Mouse (Mus musculus) forebrain, embryonic 12.5 days (tissue): ENCODE data around the gene Gabrb2. TPM values are rescaled to one million over a fixed set of nuclear protein-coding genes. Genes with fewer than 3 reads are reported as not detected.

Experiments
- ATAC-seq: fragments of 200-750 bp; cut with Nextera tagmentation; 2 replicates; pipeline ENCODE4 v1.8.0; 2017; ENCODE audit warnings: moderate TSS enrichment; ENCODE audit not compliant: low FRiP score
- H3K27ac ChIP-seq: fragments of 300-500 bp; sonication (generic); 2 replicates; pipeline ENCODE4 v1.5.1; 2016; ENCODE audit warnings: mild to moderate bottlenecking
- H3K27me3 ChIP-seq: fragments of 300-500 bp; sonication (generic); 2 replicates; pipeline ENCODE4 v1.6.1; 2016; ENCODE audit warnings: mild to moderate bottlenecking
- H3K36me3 ChIP-seq: fragments of 300-500 bp; sonication (generic); replicated peaks from 2 replicates; pipeline ENCODE4 v1.6.1; 2016; ENCODE audit warnings: mild to moderate bottlenecking
- H3K4me1 ChIP-seq: fragments of 300-500 bp; sonication (generic); 2 replicates; pipeline ENCODE4 v1.6.1; 2016
- H3K4me2 ChIP-seq: fragments of 300-500 bp; sonication (generic); 2 replicates; pipeline ENCODE4 v1.6.1; 2016; ENCODE audit warnings: mild to moderate bottlenecking, moderate library complexity
- H3K4me3 ChIP-seq: fragments of 300-500 bp; sonication (generic); replicated peaks from 2 replicates; pipeline ENCODE4 v1.5.1; 2016; ENCODE audit warnings: mild to moderate bottlenecking
- H3K9ac ChIP-seq: fragments of 300-500 bp; sonication (generic); 2 replicates; pipeline ENCODE4 v1.6.1; 2016; ENCODE audit warnings: mild to moderate bottlenecking
- H3K9me3 ChIP-seq: fragments of 300-500 bp; sonication (generic); 2 replicates; pipeline ENCODE4 v1.6.1; 2016
- WGBS: fragments of 180-500 bp; shearing (Covaris S2); methylation state at CpG from one replicate; pipeline ENCODE4 v1.1.7; 2016; 5-methylcytosine and 5-hydroxymethylcytosine counted together
- polyA plus RNA-seq: library from polyadenylated mRNA; unstranded; fragments of >200 nt; fragmentation: Nextera tagmentation; extraction: Ambion mirVana; gene quantifications from 2 replicates; pipeline ENCODE4 v1.2.1, GENCODE M21; 2016

Gene Gabrb2
- polyA plus RNA-seq, 1 experiment from 2014 or later, result 10.6 TPM

- 79% methylated on average over 5 of the region's 5 CpGs for WGBS
- H3K9ac ChIP-seq, result no peak overlapping the region
- peaks cover 8% of the 10 kb centered on the region; the same call in 1 of the 2 replicates for H3K4me1 ChIP-seq
- H3K27ac ChIP-seq, result no peak overlapping the region
- no peaks in the 10 kb centered on the region for H3K36me3 ChIP-seq
- no peak for ATAC-seq
- no peak overlapping the region for H3K4me3 ChIP-seq
- H3K27me3 ChIP-seq, result no peaks in the 10 kb centered on the region
- H3K4me2 ChIP-seq, result no peak overlapping the region
- no peaks in the 10 kb centered on the region for H3K9me3 ChIP-seq
These were observed 146.5 kb downstream of the Gabrb2 start for GRCm38 (mm10) chr11:42566023-42566422.

- 82% methylated on average over 4 of the region's 4 CpGs for WGBS
- Histone ChIP-seq H3K9ac (no peak overlapping the region), H3K36me3 (no peaks in the 10 kb centered on the region), H3K4me3 (no peak overlapping the region), H3K9me3 (no peaks in the 10 kb centered on the region), H3K4me2 (no peak overlapping the region), H3K4me1 (no peaks in the 10 kb centered on the region), H3K27me3 (no peaks in the 10 kb centered on the region), H3K27ac (no peak overlapping the region)
- no peak for ATAC-seq
These were observed 151.9 kb downstream of the Gabrb2 start for GRCm38 (mm10) chr11:42571467-42571866.

GRCm38 (mm10) chr11:42575146-42575873 is 155.8 kb downstream of the Gabrb2 start:
- no peak overlapping the region for H3K4me3 ChIP-seq

GRCm38 (mm10) chr11:42579804-42580203 is 160.2 kb downstream of the Gabrb2 start:
- no peak for ATAC-seq
- Histone ChIP-seq H3K4me1 (no peaks in the 10 kb centered on the region), H3K36me3 (no peaks in the 10 kb centered on the region), H3K27ac (no peak overlapping the region), H3K9me3 (no peaks in the 10 kb centered on the region), H3K9ac (no peak overlapping the region), H3K4me3 (no peak overlapping the region), H3K4me2 (no peak overlapping the region), H3K27me3 (no peaks in the 10 kb centered on the region)
- 47% methylated on average over 6 of the region's 6 CpGs for WGBS

More at GRCm38 (mm10) chr11:42575146-42575873, 155.8 kb downstream of the Gabrb2 start:
- Histone ChIP-seq H3K36me3 (no peaks in the 10 kb centered on the region), H3K4me2 (no peak overlapping the region), H3K27ac (no peak overlapping the region), H3K9me3 (no peaks in the 10 kb centered on the region), H3K27me3 (no peaks in the 10 kb centered on the region), H3K9ac (no peak overlapping the region), H3K4me1 (no peaks in the 10 kb centered on the region)
- no peak for ATAC-seq
- WGBS, result 78% methylated on average over 3 of the region's 3 CpGs

GRCm38 (mm10) chr11:42581123-42581522 is 161.6 kb downstream of the Gabrb2 start:
- WGBS, result 81% methylated on average over 4 of the region's 4 CpGs
- no peak overlapping the region for H3K9ac ChIP-seq
- no peak for ATAC-seq
- no peak overlapping the region for H3K27ac ChIP-seq
- H3K4me3 ChIP-seq, result no peak overlapping the region
- H3K36me3 ChIP-seq, result no peaks in the 10 kb centered on the region
- H3K4me2 ChIP-seq, result no peak overlapping the region
- H3K4me1 ChIP-seq, result no peaks in the 10 kb centered on the region
- H3K9me3 ChIP-seq, result no peaks in the 10 kb centered on the region
- H3K27me3 ChIP-seq, result no peaks in the 10 kb centered on the region

GRCm38 (mm10) chr11:42581753-42582152 is 162.2 kb downstream of the Gabrb2 start:
- no peak for ATAC-seq
- Histone ChIP-seq H3K27ac (no peak overlapping the region), H3K36me3 (no peaks in the 10 kb centered on the region), H3K4me3 (no peak overlapping the region), H3K4me1 (no peaks in the 10 kb centered on the region), H3K9ac (no peak overlapping the region), H3K27me3 (no peaks in the 10 kb centered on the region), H3K9me3 (no peaks in the 10 kb centered on the region), H3K4me2 (no peak overlapping the region)

GRCm38 (mm10) chr11:42592418-42592817 is 172.9 kb downstream of the Gabrb2 start:
- WGBS, result 91% methylated on average over 3 of the region's 3 CpGs

GRCm38 (mm10) chr11:42606225-42606624 is 186.7 kb downstream of the Gabrb2 start:
- no peaks in the 10 kb centered on the region for H3K4me1 ChIP-seq
- ATAC-seq, result no peak

More at GRCm38 (mm10) chr11:42592418-42592817, 172.9 kb downstream of the Gabrb2 start:
- ATAC-seq, result no peak
- no peaks in the 10 kb centered on the region for H3K9me3 ChIP-seq
- no peak overlapping the region for H3K4me2 ChIP-seq
- H3K27ac ChIP-seq, result no peak overlapping the region
- no peak overlapping the region for H3K4me3 ChIP-seq
- H3K4me1 ChIP-seq, result no peaks in the 10 kb centered on the region
- no peaks in the 10 kb centered on the region for H3K36me3 ChIP-seq
- H3K9ac ChIP-seq, result no peak overlapping the region
- no peaks in the 10 kb centered on the region for H3K27me3 ChIP-seq

GRCm38 (mm10) chr11:42609128-42609763 is 189.7 kb downstream of the Gabrb2 start:
- no peaks in the 10 kb centered on the region for H3K36me3 ChIP-seq
- no peak overlapping the region for H3K4me3 ChIP-seq
- H3K9ac ChIP-seq, result no peak overlapping the region
- H3K27ac ChIP-seq, result no peak overlapping the region
- H3K4me1 ChIP-seq, result no peaks in the 10 kb centered on the region
- ATAC-seq, result no peak
- WGBS, result 91% methylated on average over 3 of the region's 3 CpGs
- H3K27me3 ChIP-seq, result no peaks in the 10 kb centered on the region
- H3K9me3 ChIP-seq, result no peaks in the 10 kb centered on the region
- no peak overlapping the region for H3K4me2 ChIP-seq

More at GRCm38 (mm10) chr11:42606225-42606624, 186.7 kb downstream of the Gabrb2 start:
- H3K4me2 ChIP-seq, result no peak overlapping the region
- no peaks in the 10 kb centered on the region for H3K27me3 ChIP-seq
- H3K9ac ChIP-seq, result no peak overlapping the region
- no peak overlapping the region for H3K27ac ChIP-seq
- H3K9me3 ChIP-seq, result no peaks in the 10 kb centered on the region
- no peak overlapping the region for H3K4me3 ChIP-seq
- 76% methylated on average over 1 of the region's 1 CpGs for WGBS
- no peaks in the 10 kb centered on the region for H3K36me3 ChIP-seq

- no peak overlapping the region for H3K4me3 ChIP-seq
- no peak overlapping the region for H3K9ac ChIP-seq
- 77% methylated on average over 2 of the region's 2 CpGs for WGBS
- no peaks in the 10 kb centered on the region for H3K36me3 ChIP-seq
- H3K4me1 ChIP-seq, result no peaks in the 10 kb centered on the region
- ATAC-seq, result no peak
- no peak overlapping the region for H3K4me2 ChIP-seq
- no peak overlapping the region for H3K27ac ChIP-seq
- H3K9me3 ChIP-seq, result no peaks in the 10 kb centered on the region
- no peaks in the 10 kb centered on the region for H3K27me3 ChIP-seq
These were observed 198.6 kb downstream of the Gabrb2 start for GRCm38 (mm10) chr11:42618195-42618594.

- Histone ChIP-seq H3K4me1 (no peaks in the 10 kb centered on the region), H3K4me2 (no peak overlapping the region), H3K9ac (no peak overlapping the region), H3K4me3 (no peak overlapping the region), H3K36me3 (no peaks in the 10 kb centered on the region), H3K9me3 (no peaks in the 10 kb centered on the region), H3K27me3 (no peaks in the 10 kb centered on the region), H3K27ac (no peak overlapping the region)
- no peak for ATAC-seq
- 89% methylated on average over 4 of the region's 4 CpGs for WGBS
These were observed 201.6 kb downstream of the Gabrb2 start for GRCm38 (mm10) chr11:42621109-42621508.

GRCm38 (mm10) chr11:42650111-42650510 is 230.6 kb downstream of the Gabrb2 start:
- H3K27ac ChIP-seq, result no peak overlapping the region
- H3K9me3 ChIP-seq, result no peaks in the 10 kb centered on the region
- no peaks in the 10 kb centered on the region for H3K4me1 ChIP-seq
- WGBS, result 76% methylated on average over 5 of the region's 5 CpGs
- no peaks in the 10 kb centered on the region for H3K36me3 ChIP-seq
- no peaks in the 10 kb centered on the region for H3K27me3 ChIP-seq
- ATAC-seq, result no peak
- no peak overlapping the region for H3K9ac ChIP-seq
- H3K4me2 ChIP-seq, result no peak overlapping the region
- H3K4me3 ChIP-seq, result no peak overlapping the region

- no peak overlapping the region for H3K9ac ChIP-seq
- no peaks in the 10 kb centered on the region for H3K4me1 ChIP-seq
- no peaks in the 10 kb centered on the region for H3K36me3 ChIP-seq
- no peak overlapping the region for H3K4me2 ChIP-seq
- no peaks in the 10 kb centered on the region for H3K9me3 ChIP-seq
- H3K27ac ChIP-seq, result no peak overlapping the region
- H3K4me3 ChIP-seq, result no peak overlapping the region
- no peak for ATAC-seq
- no peaks in the 10 kb centered on the region for H3K27me3 ChIP-seq
These were observed 232.0 kb downstream of the Gabrb2 start for GRCm38 (mm10) chr11:42651572-42651971.
